Comparison of ENCODE assay signal across 8 mouse cellular contexts in the genomic region with DNA sequence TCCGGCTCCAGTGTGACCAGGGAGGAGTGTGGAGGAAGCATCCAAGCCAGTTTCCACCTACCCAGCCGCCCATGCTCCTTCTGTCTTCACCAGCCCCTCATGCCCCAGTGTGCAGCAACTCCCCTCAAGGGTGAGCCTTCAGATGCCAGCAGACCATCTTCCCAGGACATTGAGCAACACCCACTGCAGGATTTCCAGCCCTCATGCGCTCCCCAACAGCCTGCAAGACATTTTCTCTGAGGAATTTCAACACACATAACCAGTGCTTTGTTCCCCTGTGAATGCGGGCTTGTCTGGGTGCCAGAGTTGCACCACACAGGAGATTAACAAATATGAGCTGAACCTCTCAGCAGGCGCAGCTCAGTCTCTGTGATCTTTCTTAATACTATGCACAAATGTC.
DNase-seq lines count a peak whose midpoint lies in the region; TF ChIP-seq lines count a peak whose summit lies in the region.
"Had no signal": no experiment of that assay in that cellular context is flagged by ENCODE, and none has a peak within 500 bp of the region (broad histone marks: within the 10 kb centered on the region; RNA-seq: fewer than 3 reads in every experiment).

No protein-coding gene starts in this region.

- no peak for TF ChIP-seq CTCF in layer of hippocampus, adult 2 months (conservative IDR thresholded peaks at IDR 0.05)

- DNase-seq in layer of hippocampus, adult 9-11 months, result peak; percentile 18
- DNase-seq in layer of hippocampus, adult 2 months (ENCODE audit: low spot score in 2 of 2), result no peak
- DNase-seq in adrenal gland, postnatal 36 days, result peak; percentile 48 to 70
- peak; percentile 3 for DNase-seq in heart, postnatal 25 days (ENCODE audit: low spot score)
- DNase-seq in ovary, postnatal 36 days (ENCODE audit: low spot score), result peak; percentile 26
- no peak for DNase-seq in MN1 (ENCODE audit: low spot score)
- no peak for DNase-seq in kidney, postnatal 10 days

- intact Hi-C loops in heart, postnatal 25 days (cut with DNase I), result no loop called here

- H3K4me3 ChIP-seq in layer of hippocampus, adult 2 months, result no peak overlapping the region
- H3K4me3 ChIP-seq: limb, embryonic 12.5 days had no signal

- no peak overlapping the region for H3K27ac ChIP-seq in layer of hippocampus, adult 2 months
- H3K27ac ChIP-seq: limb, embryonic 12.5 days had no signal

Comparison
In these comparisons a context has a peak if more than half of its experiments do, and no peak if none do; other contexts are left out.
1. DNase-seq: peak in layer of hippocampus, adult 9-11 months (single experiment), adrenal gland, postnatal 36 days (2 of 2), heart, postnatal 25 days (single experiment) and ovary, postnatal 36 days (single experiment); none in layer of hippocampus, adult 2 months (0 of 2), MN1 (single experiment) and kidney, postnatal 10 days (single experiment).